Mouse (Mus musculus) megakaryocyte, embryonic 14.5 days (primary cell): ENCODE measurements around the gene Plch2.

Experiments used
- FLI1 ChIP-seq: IDR thresholded peaks from 2 replicates; pipeline ENCODE4 v1.6.1; 2012; ENCODE audit warnings: low read length, inconsistent platforms, mixed read lengths
- GATA1 ChIP-seq: IDR thresholded peaks from 3 replicates; pipeline ENCODE4 v1.6.1; 2012; ENCODE audit warnings: mixed read lengths, low read length, inconsistent platforms, borderline replicate concordance

GRCm38 (mm10) chr4:155090147-155090546 is 33.6 kb upstream of the Plch2 start:
- no peak for TF ChIP-seq GATA1
- TF ChIP-seq FLI1: no peak
